Mouse (Mus musculus): ENCODE data around the gene Rps6kb1. TPM values are rescaled to one million over a fixed set of nuclear protein-coding genes. Genes with fewer than 3 reads are reported as not detected.

Rps6kb1 gene
- polyA plus RNA-seq, 1 experiment from 2014 or later = 40.7 TPM

- 56% methylated on average over 2 of the region's 2 CpGs for WGBS
- no peak overlapping the region for H3K9ac ChIP-seq (ENCODE audit: low read length)
- H3K4me1 ChIP-seq (replicated peaks; ENCODE audit: control insufficient read depth, insufficient read depth) = no peaks in the 10 kb centered on the region
- H3K27ac ChIP-seq (replicated peaks) = no peak overlapping the region
- H3K4me3 ChIP-seq (ENCODE audit: low read depth, low read length) = no peak overlapping the region
- DNase-seq (ENCODE audit: low spot score) (no peak), ATAC-seq (ENCODE audit: low FRiP score, low TSS enrichment) (no peak)
- H3K4me2 ChIP-seq (replicated peaks; ENCODE audit: low read depth) = no peak overlapping the region
- H3K36me3 ChIP-seq (ENCODE audit: control insufficient read depth, insufficient read depth, low read length) = peaks cover 31% of the 10 kb centered on the region
- no peaks in the 10 kb centered on the region for H3K27me3 ChIP-seq (ENCODE audit: control insufficient read depth, insufficient read depth, low read length)
- no peak for TF ChIP-seq CTCF (IDR thresholded peaks at IDR 0.05; ENCODE audit: low read depth)
- no peak for TF ChIP-seq EP300 (optimal IDR thresholded peaks at IDR 0.05)
- no peaks in the 10 kb centered on the region for H3K9me3 ChIP-seq (ENCODE audit: control insufficient read depth, low read length)
These were observed 37.3 kb downstream of the Rps6kb1 start for GRCm38 (mm10) chr11:86507334-86507733.

GRCm38 (mm10) chr11:86503121-86503520 lies 41.5 kb downstream of the Rps6kb1 start:
- H3K4me3 ChIP-seq (ENCODE audit: low read depth, low read length) = no peak overlapping the region
- no peaks in the 10 kb centered on the region for H3K4me1 ChIP-seq (replicated peaks; ENCODE audit: control insufficient read depth, insufficient read depth)
- H3K27ac ChIP-seq (replicated peaks) = no peak overlapping the region
- 91% methylated on average over 2 of the region's 2 CpGs for WGBS
- H3K4me2 ChIP-seq (replicated peaks; ENCODE audit: low read depth) = no peak overlapping the region
- no peaks in the 10 kb centered on the region for H3K9me3 ChIP-seq (ENCODE audit: control insufficient read depth, low read length)
- H3K27me3 ChIP-seq (ENCODE audit: control insufficient read depth, insufficient read depth, low read length) = no peaks in the 10 kb centered on the region
- no peak for DNase-seq (ENCODE audit: low spot score)
- no peak overlapping the region for H3K9ac ChIP-seq (ENCODE audit: low read length)
- no peak for ATAC-seq (ENCODE audit: low FRiP score, low TSS enrichment)
- peaks cover 18% of the 10 kb centered on the region for H3K36me3 ChIP-seq (ENCODE audit: control insufficient read depth, insufficient read depth, low read length)
- no peak for TF ChIP-seq EP300 (optimal IDR thresholded peaks at IDR 0.05)
- TF ChIP-seq CTCF (IDR thresholded peaks at IDR 0.05; ENCODE audit: low read depth) = no peak

GRCm38 (mm10) chr11:86500795-86501194 lies 43.8 kb downstream of the Rps6kb1 start:
- no peak for ATAC-seq (ENCODE audit: low FRiP score, low TSS enrichment)
- no peak overlapping the region for H3K4me3 ChIP-seq (ENCODE audit: low read depth, low read length)
- no peaks in the 10 kb centered on the region for H3K27me3 ChIP-seq (ENCODE audit: control insufficient read depth, insufficient read depth, low read length)
- no peak overlapping the region for H3K9ac ChIP-seq (ENCODE audit: low read length)
- H3K9me3 ChIP-seq (ENCODE audit: control insufficient read depth, low read length) = no peaks in the 10 kb centered on the region
- TF ChIP-seq CTCF (IDR thresholded peaks at IDR 0.05; ENCODE audit: low read depth) (no peak), EP300 (optimal IDR thresholded peaks at IDR 0.05) (no peak)
- DNase-seq (ENCODE audit: low spot score) = no peak
- peaks cover 12% of the 10 kb centered on the region for H3K36me3 ChIP-seq (ENCODE audit: control insufficient read depth, insufficient read depth, low read length)
- 46% methylated on average over 1 of the region's 1 CpGs for WGBS
- no peaks in the 10 kb centered on the region for H3K4me1 ChIP-seq (replicated peaks; ENCODE audit: control insufficient read depth, insufficient read depth)
- no peak overlapping the region for H3K27ac ChIP-seq (replicated peaks)
- H3K4me2 ChIP-seq (replicated peaks; ENCODE audit: low read depth) = no peak overlapping the region

GRCm38 (mm10) chr11:86497908-86498307 lies 46.7 kb downstream of the Rps6kb1 start:
- Histone ChIP-seq H3K4me2 (replicated peaks; ENCODE audit: low read depth) (no peak overlapping the region), H3K9me3 (ENCODE audit: control insufficient read depth, low read length) (no peaks in the 10 kb centered on the region), H3K27ac (replicated peaks) (no peak overlapping the region), H3K36me3 (ENCODE audit: control insufficient read depth, insufficient read depth, low read length) (peaks cover 12% of the 10 kb centered on the region), H3K27me3 (ENCODE audit: control insufficient read depth, insufficient read depth, low read length) (no peaks in the 10 kb centered on the region), H3K4me3 (ENCODE audit: low read depth, low read length) (no peak overlapping the region), H3K4me1 (replicated peaks; ENCODE audit: control insufficient read depth, insufficient read depth) (no peaks in the 10 kb centered on the region), H3K9ac (ENCODE audit: low read length) (no peak overlapping the region)
- TF ChIP-seq EP300 (optimal IDR thresholded peaks at IDR 0.05) (no peak), CTCF (IDR thresholded peaks at IDR 0.05; ENCODE audit: low read depth) (peak; percentile 54)
- WGBS = 78% methylated on average over 3 of the region's 3 CpGs
- ATAC-seq (ENCODE audit: low FRiP score, low TSS enrichment) (no peak), DNase-seq (ENCODE audit: low spot score) (no peak)

GRCm38 (mm10) chr11:86497356-86497755 lies 47.2 kb downstream of the Rps6kb1 start:
- H3K27ac ChIP-seq (replicated peaks) = no peak overlapping the region
- no peak overlapping the region for H3K4me2 ChIP-seq (replicated peaks; ENCODE audit: low read depth)
- DNase-seq (ENCODE audit: low spot score) = no peak
- no peaks in the 10 kb centered on the region for H3K4me1 ChIP-seq (replicated peaks; ENCODE audit: control insufficient read depth, insufficient read depth)
- no peak overlapping the region for H3K4me3 ChIP-seq (ENCODE audit: low read depth, low read length)
- no peaks in the 10 kb centered on the region for H3K27me3 ChIP-seq (ENCODE audit: control insufficient read depth, insufficient read depth, low read length)
- 95% methylated on average over 1 of the region's 1 CpGs for WGBS
- ATAC-seq (ENCODE audit: low FRiP score, low TSS enrichment) = no peak
- TF ChIP-seq EP300 (optimal IDR thresholded peaks at IDR 0.05) = no peak
- H3K36me3 ChIP-seq (ENCODE audit: control insufficient read depth, insufficient read depth, low read length) = peaks cover 10% of the 10 kb centered on the region; the same call in 1 of the 2 replicates
- no peaks in the 10 kb centered on the region for H3K9me3 ChIP-seq (ENCODE audit: control insufficient read depth, low read length)
- H3K9ac ChIP-seq (ENCODE audit: low read length) = no peak overlapping the region

GRCm38 (mm10) chr11:86490782-86491181 lies 53.8 kb downstream of the Rps6kb1 start:
- Histone ChIP-seq H3K27me3 (ENCODE audit: control insufficient read depth, insufficient read depth, low read length) (no peaks in the 10 kb centered on the region), H3K9me3 (ENCODE audit: control insufficient read depth, low read length) (no peaks in the 10 kb centered on the region), H3K4me3 (ENCODE audit: low read depth, low read length) (no peak overlapping the region), H3K4me2 (replicated peaks; ENCODE audit: low read depth) (no peak overlapping the region), H3K4me1 (replicated peaks; ENCODE audit: control insufficient read depth, insufficient read depth) (0 out of 2 replicates have a peak, but pooled peaks cover under 1% of the 10 kb centered on the region), H3K9ac (ENCODE audit: low read length) (no peak overlapping the region), H3K27ac (replicated peaks) (no peak overlapping the region), H3K36me3 (ENCODE audit: control insufficient read depth, insufficient read depth, low read length) (peaks cover 18% of the 10 kb centered on the region; the same call in 1 of the 2 replicates)
- TF ChIP-seq EP300 (optimal IDR thresholded peaks at IDR 0.05) (no peak), CTCF (IDR thresholded peaks at IDR 0.05; ENCODE audit: low read depth) (no peak)
- 100% methylated on average over 1 of the region's 1 CpGs for WGBS
- ATAC-seq (ENCODE audit: low FRiP score, low TSS enrichment) (no peak), DNase-seq (ENCODE audit: low spot score) (no peak)
